Mouse (Mus musculus) erythroid progenitor cell, adult 5-6 weeks (primary cell): ENCODE data around the gene Lrrc42. TPM values are rescaled to one million over a fixed set of nuclear protein-coding genes. Genes with fewer than 3 reads are reported as not detected.

Experiments
- ATAC-seq: replicated peaks from 2 replicates; pipeline ENCODE4 v1.8.0; 2016; ENCODE audit warnings: moderate number of reproducible peaks, mild to moderate bottlenecking, moderate TSS enrichment, inconsistent platforms; ENCODE audit not compliant: poor library complexity, low FRiP score, severe bottlenecking
- total RNA-seq, 2 experiments: library from RNA; stranded (forward) in 1 of 2; stranded (reverse) in 1 of 2; fragments of 150-400 nt in 1 of 2; fragments of 186-747, 209-891 nt in 1 of 2; gene quantifications; 2 replicates each; pipeline versions ENCODE4 v1.2.3 to v1.2.4; 2015 to 2017; ENCODE audit warnings: low replicate concordance in 2 of 2

Gene Lrrc42
- total RNA-seq, 2 experiments from 2014 or later, result 8.4 to 22.2 TPM

- ATAC-seq, result no peak
Measured at GRCm38 (mm10) chr4:107207016-107207415, 46.3 kb downstream of the Lrrc42 start.

- ATAC-seq, result no peak
Measured at GRCm38 (mm10) chr4:107203001-107203400, 50.3 kb downstream of the Lrrc42 start.

DNA sequence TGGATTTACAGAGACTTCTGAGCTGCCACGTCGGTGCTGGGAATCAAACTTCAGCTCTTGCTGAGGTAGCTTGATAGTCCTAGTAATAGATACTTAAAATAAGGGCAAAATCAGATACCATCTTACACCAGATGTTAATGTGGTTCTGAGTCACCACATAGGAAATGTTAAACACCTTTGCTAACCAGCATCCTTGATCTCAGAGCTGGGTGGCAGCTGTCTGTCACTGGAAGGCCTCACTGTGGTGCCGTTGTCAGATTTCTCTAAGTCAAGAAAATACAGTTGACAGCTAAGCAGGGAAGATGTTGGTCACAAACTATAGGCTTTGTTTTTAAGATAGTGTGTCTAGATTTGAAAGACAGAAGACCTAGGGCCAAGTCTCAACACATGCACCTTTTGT is 51.6 kb downstream of the Lrrc42 start:
- no peak for ATAC-seq

DNA sequence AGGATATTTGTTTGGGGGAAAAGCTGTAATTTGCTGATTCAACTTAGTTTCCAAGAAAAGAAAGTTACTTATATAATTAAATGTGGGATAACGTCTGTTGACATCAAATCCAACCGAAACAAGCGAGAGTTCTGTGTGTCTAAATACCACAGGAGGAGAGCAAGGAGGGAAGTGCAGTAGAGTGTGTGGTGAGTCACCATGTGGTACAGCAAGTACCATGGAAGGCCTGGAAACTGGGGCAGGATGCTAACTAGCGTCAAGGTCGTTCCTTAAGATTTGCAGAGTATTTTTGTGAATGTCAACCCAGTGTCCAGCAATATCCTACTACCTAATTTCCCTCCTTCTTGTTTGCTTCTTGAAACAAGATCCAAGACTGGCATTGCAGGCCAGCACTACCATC is 55.3 kb downstream of the Lrrc42 start:
- no peak for ATAC-seq

DNA sequence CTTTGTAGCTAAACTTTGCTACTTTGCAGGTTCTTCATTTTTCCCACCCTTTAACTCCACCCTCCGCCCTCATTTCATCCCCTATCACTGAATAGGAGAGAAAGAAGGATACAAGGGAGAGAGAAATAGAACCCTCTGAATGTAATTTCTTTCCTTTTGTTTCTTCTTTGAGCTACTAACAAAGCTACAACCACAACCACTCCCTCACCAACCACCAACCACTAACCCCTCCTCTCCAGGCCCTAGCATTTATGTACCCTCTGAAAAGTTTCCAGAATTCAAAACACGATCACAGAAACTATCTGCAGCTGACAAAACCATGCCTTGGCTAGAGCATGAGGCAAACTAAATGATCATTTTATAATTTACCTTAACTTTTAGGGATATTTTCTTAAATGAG is 56.9 kb downstream of the Lrrc42 start:
- no peak for ATAC-seq

DNA sequence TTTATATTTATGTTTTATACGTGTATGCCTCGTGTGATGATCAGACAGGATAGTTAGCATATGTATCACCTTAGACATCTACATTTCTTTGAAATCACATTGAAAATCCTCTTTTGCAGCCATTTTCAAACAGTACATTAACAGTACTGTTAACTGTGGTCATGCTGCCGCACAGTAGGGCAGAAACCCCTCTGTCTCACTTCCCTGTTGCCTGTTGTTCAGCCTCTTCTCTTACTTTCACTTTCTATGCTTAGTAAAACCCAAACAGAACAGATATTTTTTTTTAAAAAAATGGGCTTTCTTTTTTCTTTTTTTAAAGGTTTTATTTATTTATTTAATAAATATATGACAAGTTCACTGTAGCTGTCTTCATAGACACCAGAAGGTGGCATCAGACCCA is 59.5 kb downstream of the Lrrc42 start:
- ATAC-seq, result no peak

DNA sequence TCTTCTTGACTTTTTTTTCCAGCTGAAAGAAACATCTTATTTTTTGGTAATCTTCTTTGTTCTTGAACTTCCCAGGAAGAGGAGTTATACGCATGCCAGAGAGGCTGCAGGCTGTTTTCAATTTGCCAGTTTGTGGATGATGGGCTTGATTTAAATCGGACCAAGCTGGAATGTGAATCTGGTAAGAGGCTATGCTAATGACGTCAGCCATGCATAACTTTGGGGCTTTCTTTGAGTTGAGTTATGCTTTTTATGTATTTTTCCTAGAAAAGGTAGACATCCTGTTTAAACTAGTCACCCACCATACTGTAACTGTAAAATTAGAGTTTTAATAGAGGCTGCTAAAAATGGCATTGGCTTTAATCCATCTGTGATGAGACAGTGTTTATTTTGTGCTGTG is 67.6 kb downstream of the Lrrc42 start:
- no peak for ATAC-seq

Other genes starting within 250 kb of the Lrrc42 start
- 13.4 and 24.9 TPM in 2 replicates for gene Mrpl37, start 186.7 kb downstream of the Lrrc42 start, total RNA-seq (2015; ENCODE audit: low replicate concordance)
- 11.0 and 14.3 TPM in 2 replicates for gene Mrpl37, start 186.7 kb downstream of the Lrrc42 start, total RNA-seq (2017; ENCODE audit: low replicate concordance)
- 0.36 TPM in 1 of 2 replicates, not detected in the other for gene Cyb5rl, start 186.5 kb downstream of the Lrrc42 start, total RNA-seq (2015; ENCODE audit: low replicate concordance)
- 0.15 TPM in 1 of 2 replicates, not detected in the other for gene Cyb5rl, start 186.5 kb downstream of the Lrrc42 start, total RNA-seq (2017; ENCODE audit: low replicate concordance)
- gene Cdcp2, start 156.6 kb downstream of the Lrrc42 start, total RNA-seq (2015; ENCODE audit: low replicate concordance), result not detected in 2 replicates
- not detected in 2 replicates for gene Cdcp2, start 156.6 kb downstream of the Lrrc42 start, total RNA-seq (2017; ENCODE audit: low replicate concordance)
- gene Tmem59, start 75.1 kb downstream of the Lrrc42 start, total RNA-seq (2015; ENCODE audit: low replicate concordance), result 181 and 214 TPM in 2 replicates
- 134 and 191 TPM in 2 replicates for gene Tmem59, start 75.1 kb downstream of the Lrrc42 start, total RNA-seq (2017; ENCODE audit: low replicate concordance)
- gene Tceanc2, start 74.4 kb downstream of the Lrrc42 start, total RNA-seq (2015; ENCODE audit: low replicate concordance), result 13.4 and 14.4 TPM in 2 replicates
- 7.6 and 48.4 TPM in 2 replicates for gene Tceanc2, start 74.4 kb downstream of the Lrrc42 start, total RNA-seq (2017; ENCODE audit: low replicate concordance)
- not detected in 2 replicates for gene Ldlrad1, start 44.4 kb downstream of the Lrrc42 start, total RNA-seq (2015; ENCODE audit: low replicate concordance)
- gene Ldlrad1, start 44.4 kb downstream of the Lrrc42 start, total RNA-seq (2017; ENCODE audit: low replicate concordance), result 3.2 TPM in 1 of 2 replicates, not detected in the other
- gene Hspb11, start 61 bp upstream of the Lrrc42 start, total RNA-seq (2015; ENCODE audit: low replicate concordance), result 1.3 and 3.6 TPM in 2 replicates
- gene Hspb11, start 61 bp upstream of the Lrrc42 start, total RNA-seq (2017; ENCODE audit: low replicate concordance), result 5.0 and 11.8 TPM in 2 replicates
- gene Dio1, start 53.6 kb upstream of the Lrrc42 start, total RNA-seq (2015; ENCODE audit: low replicate concordance), result not detected in 2 replicates
- gene Dio1, start 53.6 kb upstream of the Lrrc42 start, total RNA-seq (2017; ENCODE audit: low replicate concordance), result not detected in 2 replicates
- 5.0 and 34.6 TPM in 2 replicates for gene Yipf1, start 60.8 kb upstream of the Lrrc42 start, total RNA-seq (2015; ENCODE audit: low replicate concordance)
- gene Yipf1, start 60.8 kb upstream of the Lrrc42 start, total RNA-seq (2017; ENCODE audit: low replicate concordance), result 14.9 and 20.5 TPM in 2 replicates
- 37.5 and 67.1 TPM in 2 replicates for gene Ndc1, start 114.3 kb upstream of the Lrrc42 start, total RNA-seq (2015; ENCODE audit: low replicate concordance)
- gene Ndc1, start 114.3 kb upstream of the Lrrc42 start, total RNA-seq (2017; ENCODE audit: low replicate concordance), result 13.2 and 21.3 TPM in 2 replicates
- not detected in 2 replicates for gene Glis1, start 181.1 kb upstream of the Lrrc42 start, total RNA-seq (2015; ENCODE audit: low replicate concordance)
- 0.13 TPM in 1 of 2 replicates, not detected in the other for gene Glis1, start 181.1 kb upstream of the Lrrc42 start, total RNA-seq (2017; ENCODE audit: low replicate concordance)